In the genomic region with DNA sequence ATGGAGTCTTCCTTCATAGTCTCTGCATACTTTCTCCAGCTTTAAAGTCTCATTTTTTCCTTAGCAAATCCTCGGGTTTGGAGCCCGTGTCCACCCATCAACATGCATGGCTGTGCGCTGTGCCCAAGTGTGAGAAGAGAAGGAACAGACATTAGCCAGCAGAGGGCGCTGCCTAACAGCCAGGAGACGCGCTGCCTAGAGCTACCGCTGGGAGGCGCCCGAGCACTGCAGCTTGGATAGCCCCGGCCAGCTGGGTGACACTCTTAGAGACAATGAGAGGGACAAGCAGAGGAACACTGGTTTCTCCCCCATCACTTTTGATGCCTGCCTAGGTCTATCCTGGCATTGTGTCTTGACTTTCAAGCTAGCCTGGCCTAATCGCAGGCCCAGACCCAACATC, we compare ENCODE assay signal across 8 mouse cellular contexts. TPM values are rescaled to one million over a fixed set of nuclear protein-coding genes. Genes with fewer than 3 reads are reported as not detected.
DNase-seq lines count a peak whose midpoint lies in the region; ATAC-seq and TF ChIP-seq lines count a peak whose summit lies in the region.

No protein-coding gene starts in this region.

- DNase-seq in CD4-positive helper T cell, adult 2 months (ENCODE audit: low read depth, low spot score): peak; percentile 83
- peak; percentile 92 for DNase-seq in brain, embryonic 14.5 days (ENCODE audit: low read depth)
- peak; percentile 90 for DNase-seq in forebrain, embryonic 10.5 days (ENCODE audit: extremely low spot score, low spot score)
- peak; percentile 89 for DNase-seq in kidney, postnatal 14 days
- DNase-seq in natural killer cell, adult 2 months (ENCODE audit: low spot score in 2 of 2): peak; percentile 88 to 91

- 8% methylated on average over 11 of the region's 11 CpGs for WGBS in forebrain, embryonic 10.5 days
- 4% methylated on average over 11 of the region's 11 CpGs for WGBS in heart, embryonic 15.5 days
- 7% methylated on average over 11 of the region's 11 CpGs for WGBS in liver, embryonic 12.5 days (ENCODE audit: insufficient replicate concordance)
- 5% methylated on average over 11 of the region's 11 CpGs for WGBS in stomach, embryonic 14.5 days

- peak; percentile 100 for TF ChIP-seq CTCF in brain, embryonic 14.5 days (IDR thresholded peaks at IDR 0.05; ENCODE audit: borderline replicate concordance, extremely low read depth, insufficient read depth, insufficient read length)

- H3K36me3 ChIP-seq in forebrain, embryonic 10.5 days (replicated peaks): no peaks in the 10 kb centered on the region
- H3K36me3 ChIP-seq in heart, embryonic 15.5 days: no peaks in the 10 kb centered on the region
- no peaks in the 10 kb centered on the region for H3K36me3 ChIP-seq in liver, embryonic 12.5 days
- no peaks in the 10 kb centered on the region for H3K36me3 ChIP-seq in stomach, embryonic 14.5 days (ENCODE audit: control insufficient read depth, insufficient read depth, low read length)

- H3K9me3 ChIP-seq in forebrain, embryonic 10.5 days: no peaks in the 10 kb centered on the region
- no peaks in the 10 kb centered on the region for H3K9me3 ChIP-seq in heart, embryonic 15.5 days (replicated peaks)
- no peaks in the 10 kb centered on the region for H3K9me3 ChIP-seq in liver, embryonic 12.5 days (replicated peaks)
- no peaks in the 10 kb centered on the region for H3K9me3 ChIP-seq in stomach, embryonic 14.5 days (ENCODE audit: control insufficient read depth, low read depth, low read length)

- no peak for TF ChIP-seq POLR2A in brain, embryonic 14.5 days (IDR thresholded peaks at IDR 0.05; ENCODE audit: borderline replicate concordance, extremely low read depth, insufficient read depth, insufficient read length, poor library complexity, severe bottlenecking)

- no peaks in the 10 kb centered on the region for H3K27me3 ChIP-seq in forebrain, embryonic 10.5 days (ENCODE audit: poor library complexity, severe bottlenecking)
- H3K27me3 ChIP-seq in heart, embryonic 15.5 days: no peaks in the 10 kb centered on the region
- H3K27me3 ChIP-seq in liver, embryonic 12.5 days (replicated peaks): no peaks in the 10 kb centered on the region
- no peaks in the 10 kb centered on the region for H3K27me3 ChIP-seq in stomach, embryonic 14.5 days (ENCODE audit: control insufficient read depth, insufficient read depth, low read length)

- H3K4me1 ChIP-seq in forebrain, embryonic 10.5 days: peaks cover 4% of the 10 kb centered on the region
- H3K4me1 ChIP-seq in heart, embryonic 15.5 days (replicated peaks): peaks cover 5% of the 10 kb centered on the region
- no peaks in the 10 kb centered on the region for H3K4me1 ChIP-seq in liver, embryonic 12.5 days
- no peaks in the 10 kb centered on the region for H3K4me1 ChIP-seq in stomach, embryonic 14.5 days (ENCODE audit: control insufficient read depth, insufficient read depth, low read length)

- H3K4me3 ChIP-seq in forebrain, embryonic 10.5 days: no peak overlapping the region
- H3K4me3 ChIP-seq in heart, embryonic 15.5 days: no peak overlapping the region
- no peak overlapping the region for H3K4me3 ChIP-seq in liver, embryonic 12.5 days
- H3K4me3 ChIP-seq in stomach, embryonic 14.5 days (ENCODE audit: low read depth, low read length): no peak overlapping the region

- H3K27ac ChIP-seq in forebrain, embryonic 10.5 days: peak overlapping the region; percentile 73
- no peak overlapping the region for H3K27ac ChIP-seq in heart, embryonic 15.5 days
- no peak overlapping the region for H3K27ac ChIP-seq in liver, embryonic 12.5 days
- no peak overlapping the region for H3K27ac ChIP-seq in stomach, embryonic 14.5 days (ENCODE audit: low read length)

- H3K4me2 ChIP-seq in heart, embryonic 15.5 days: no peak overlapping the region
- no peak overlapping the region for H3K4me2 ChIP-seq in liver, embryonic 12.5 days
- H3K4me2 ChIP-seq in stomach, embryonic 14.5 days (replicated peaks; ENCODE audit: low read depth, low read length): no peak overlapping the region

- ATAC-seq in heart, embryonic 15.5 days (replicated peaks; ENCODE audit: insufficient number of reproducible peaks, insufficient read depth, low FRiP score, low read depth): peak; percentile 37; the same call in 1 of the 2 replicates
- ATAC-seq in liver, embryonic 12.5 days: peak; percentile 74
- ATAC-seq in stomach, embryonic 14.5 days (ENCODE audit: insufficient number of reproducible peaks, insufficient read depth, low FRiP score, low read depth): peak; percentile 53; the same call in 1 of the 2 replicates

- no peak overlapping the region for H3K9ac ChIP-seq in heart, embryonic 15.5 days
- H3K9ac ChIP-seq in liver, embryonic 12.5 days: no peak overlapping the region
- no peak overlapping the region for H3K9ac ChIP-seq in stomach, embryonic 14.5 days (replicated peaks; ENCODE audit: low read depth, low read length)

RNA-seq across cellular contexts. Expression of a gene that starts 46.0 kb away (rescaled TPM):
- polyA plus RNA-seq in brain, embryonic 14.5 days (2012; rRNA removed): 24.0 and 31.2 TPM in 2 replicates
- 212 and 221 TPM in 2 replicates for polyA plus RNA-seq in forebrain, embryonic 10.5 days (2016; fragmentation: Nextera tagmentation; extraction: Ambion mirVana)
- 55.7 and 74.5 TPM in 2 replicates for polyA plus RNA-seq in heart, embryonic 15.5 days (2015; fragmentation: Nextera tagmentation; extraction: Ambion mirVana)
- polyA plus RNA-seq in liver, embryonic 12.5 days (2016; fragmentation: Nextera tagmentation; extraction: Ambion mirVana): 284 and 296 TPM in 2 replicates
- polyA plus RNA-seq in stomach, embryonic 14.5 days (2014; fragmentation: Nextera tagmentation; extraction: Ambion mirVana): 126 and 131 TPM in 2 replicates
